31 mouse cellular contexts compared by ENCODE assay signal in the genomic region with DNA sequence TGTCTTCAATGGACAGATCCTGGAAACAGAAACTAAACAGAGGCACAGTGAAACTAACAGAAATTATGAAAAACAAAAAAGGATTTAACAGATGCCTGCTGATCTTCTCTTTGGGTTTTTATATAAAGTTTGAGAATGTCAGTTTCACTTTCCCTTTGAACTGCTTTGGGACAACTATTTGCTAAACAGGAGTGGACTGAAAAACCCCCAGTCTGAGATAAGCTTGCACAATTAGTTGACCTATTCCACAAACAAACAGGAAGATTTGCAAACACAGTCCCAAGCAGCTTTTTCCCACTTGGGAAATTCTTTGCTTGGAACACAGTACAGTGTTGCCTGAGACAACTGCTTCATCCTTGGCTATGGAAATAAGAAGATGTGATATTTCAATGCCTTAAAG. TPM values are rescaled to one million over a fixed set of nuclear protein-coding genes. Genes with fewer than 3 reads are reported as not detected.
"Had no signal": no experiment of that assay in that cellular context is flagged by ENCODE, and none has a peak within 500 bp of the region (broad histone marks: within the 10 kb centered on the region; RNA-seq: fewer than 3 reads in every experiment).

No protein-coding gene starts in this region.

- H3K4me1 ChIP-seq: heart, embryonic 10.5 days; heart, embryonic 12.5 days; hindbrain, embryonic 10.5 days; hindbrain, embryonic 13.5 days; hindbrain, embryonic 15.5 days; intestine, embryonic 15.5 days; kidney, embryonic 15.5 days; limb, embryonic 13.5 days; limb, embryonic 15.5 days; liver, embryonic 13.5 days; liver, embryonic 15.5 days had no signal

- H3K27me3 ChIP-seq: heart, embryonic 12.5 days; hindbrain, embryonic 13.5 days; hindbrain, embryonic 15.5 days; intestine, embryonic 15.5 days; limb, embryonic 15.5 days; liver, embryonic 13.5 days; liver, embryonic 15.5 days had no signal

- H3K36me3 ChIP-seq: heart, embryonic 10.5 days; heart, embryonic 12.5 days; hindbrain, embryonic 10.5 days; hindbrain, embryonic 13.5 days; hindbrain, embryonic 15.5 days; intestine, embryonic 15.5 days; kidney, embryonic 15.5 days; limb, embryonic 13.5 days; limb, embryonic 15.5 days; liver, embryonic 13.5 days; liver, embryonic 15.5 days had no signal

- DNase-seq: gastrocnemius, adult 2 months; gastrocnemius, postnatal 10 days; gastrocnemius, postnatal 25 days; heart, adult 18-20 months; heart, postnatal 10 days; heart, postnatal 4 days; kidney, adult 2 months; kidney, adult 9 months; kidney, postnatal 14 days; kidney, postnatal 36 days; layer of hippocampus, adult 9-11 months; layer of hippocampus, postnatal 36 days; left cerebral cortex, postnatal 4 days; liver, embryonic 13.5 days had no signal

- H3K4me2 ChIP-seq: heart, embryonic 12.5 days; hindbrain, embryonic 13.5 days; hindbrain, embryonic 15.5 days; intestine, embryonic 15.5 days; kidney, embryonic 15.5 days; limb, embryonic 13.5 days; limb, embryonic 15.5 days; liver, embryonic 13.5 days; liver, embryonic 15.5 days had no signal

- H3K4me3 ChIP-seq: gastrocnemius, adult 2 months; heart, embryonic 10.5 days; heart, embryonic 12.5 days; hindbrain, embryonic 10.5 days; hindbrain, embryonic 13.5 days; hindbrain, embryonic 15.5 days; intestine, embryonic 15.5 days; kidney, embryonic 15.5 days; limb, embryonic 13.5 days; limb, embryonic 15.5 days; liver, embryonic 13.5 days; liver, embryonic 15.5 days had no signal

- H3K27ac ChIP-seq: gastrocnemius, adult 2 months; heart, embryonic 10.5 days; hindbrain, embryonic 10.5 days; hindbrain, embryonic 13.5 days; hindbrain, embryonic 15.5 days; hindbrain, postnatal 0 days; intestine, embryonic 15.5 days; kidney, embryonic 15.5 days; kidney, postnatal 0 days; limb, embryonic 13.5 days; limb, embryonic 15.5 days; liver, embryonic 13.5 days; liver, embryonic 15.5 days had no signal

- H3K9me3 ChIP-seq: heart, embryonic 10.5 days; heart, embryonic 12.5 days; hindbrain, embryonic 13.5 days; hindbrain, embryonic 15.5 days; intestine, embryonic 15.5 days; kidney, embryonic 15.5 days; limb, embryonic 13.5 days; limb, embryonic 15.5 days; liver, embryonic 13.5 days; liver, embryonic 15.5 days had no signal

- ATAC-seq: hindbrain, postnatal 0 days; inflammation-experienced regulatory T-cells, adult 6 months; intestine, embryonic 15.5 days; intestine, postnatal 0 days had no signal

- H3K9ac ChIP-seq: heart, embryonic 12.5 days; hindbrain, embryonic 13.5 days; hindbrain, embryonic 15.5 days; intestine, embryonic 15.5 days; kidney, embryonic 15.5 days; limb, embryonic 13.5 days; limb, embryonic 15.5 days; liver, embryonic 13.5 days; liver, embryonic 15.5 days had no signal

RNA-seq across cellular contexts. Expression of a gene that starts 19.7 kb away (rescaled TPM):
- polyA plus RNA-seq: heart, embryonic 10.5 days; heart, embryonic 12.5 days; heart, embryonic 14.5 days; heart, embryonic 16.5 days; hindbrain, embryonic 10.5 days; hindbrain, embryonic 13.5 days; hindbrain, embryonic 15.5 days; hindbrain, postnatal 0 days; inflammation-experienced regulatory T-cells, adult 6 months; kidney, adult 2 months; kidney, embryonic 15.5 days; kidney, postnatal 0 days; limb, embryonic 11.5 days; limb, embryonic 13.5 days; limb, embryonic 15.5 days; liver, embryonic 13.5 days had no signal

RNA-seq across cellular contexts. Expression of a gene that starts 43.3 kb away (rescaled TPM):
- polyA plus RNA-seq: heart, embryonic 10.5 days; heart, embryonic 12.5 days; heart, embryonic 14.5 days; hindbrain, embryonic 10.5 days; hindbrain, embryonic 13.5 days; hindbrain, embryonic 15.5 days; hindbrain, postnatal 0 days; kidney, embryonic 15.5 days; kidney, postnatal 0 days; limb, embryonic 11.5 days; limb, embryonic 13.5 days; limb, embryonic 15.5 days; liver, embryonic 13.5 days had no signal

RNA-seq across cellular contexts. Expression of a gene that starts 44.5 kb away (rescaled TPM):
- polyA plus RNA-seq: heart, embryonic 10.5 days; heart, embryonic 12.5 days; heart, embryonic 16.5 days; hindbrain, embryonic 10.5 days; hindbrain, embryonic 13.5 days; hindbrain, postnatal 0 days; inflammation-experienced regulatory T-cells, adult 6 months; kidney, adult 2 months; kidney, embryonic 15.5 days; kidney, postnatal 0 days; limb, embryonic 11.5 days; limb, embryonic 13.5 days; limb, embryonic 15.5 days; liver, embryonic 13.5 days; liver, embryonic 15.5 days had no signal
